Mouse (Mus musculus) lung, postnatal 0 days (tissue): ENCODE measurements around the gene Sfpq.

Experiments
- CTCF ChIP-seq: IDR thresholded peaks from 2 replicates; pipeline ENCODE4 v1.5.1; 2016; ENCODE audit warnings: antibody characterized with exemption, mild to moderate bottlenecking
- EP300 ChIP-seq: IDR thresholded peaks from 2 replicates; pipeline ENCODE4 v1.6.1; 2016; ENCODE audit warnings: antibody characterized with exemption, mild to moderate bottlenecking, control low read depth

DNA sequence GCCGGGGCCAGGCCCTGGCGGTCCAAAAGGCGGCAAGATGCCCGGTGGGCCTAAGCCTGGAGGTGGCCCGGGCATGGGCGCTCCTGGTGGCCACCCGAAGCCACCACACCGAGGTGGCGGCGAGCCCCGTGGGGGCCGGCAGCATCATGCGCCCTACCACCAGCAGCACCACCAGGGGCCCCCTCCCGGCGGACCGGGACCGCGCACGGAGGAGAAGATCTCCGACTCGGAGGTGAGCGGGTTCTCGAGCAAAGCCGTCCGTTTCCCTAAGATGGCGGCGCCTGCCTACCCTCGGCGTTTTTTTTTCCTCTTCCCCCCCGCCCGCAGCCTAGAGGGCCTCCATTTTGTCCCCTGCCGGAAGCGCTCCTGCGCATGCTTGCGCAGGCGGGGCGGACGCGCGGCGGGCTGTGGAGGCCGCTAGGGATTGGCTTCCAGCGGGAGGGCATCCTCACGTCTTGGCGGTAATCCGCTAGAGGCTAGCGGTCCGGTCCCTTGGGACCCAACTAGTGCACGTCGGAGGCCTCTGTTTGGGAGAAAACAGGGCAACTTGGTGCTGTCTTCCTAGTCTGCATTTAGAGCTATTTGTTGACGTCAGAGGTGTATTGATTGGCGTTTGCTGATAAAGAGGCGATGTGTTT lies 984 bp downstream of the Sfpq start:
- TF ChIP-seq CTCF (peak; percentile 64), EP300 (no peak)
